Mouse (Mus musculus) hindbrain, embryonic 10.5 days (tissue): ENCODE measurements at regions not wholly inside any gene's neighbourhood (a gene's known extent, or its start where the extent isn't known, plus 50 kb on each side); places are given as distances from the start of the nearest gene placed in this dataset.

Experiments used
- DNase-seq: peaks from one replicate; pipeline ENCODE4 v3.0.0-alpha.2; 2017; ENCODE audit warnings: low spot score
- H3K27ac ChIP-seq: fragments of 300-500 bp; sonication (generic); 2 replicates; pipeline ENCODE4 v1.5.1; 2016; ENCODE audit warnings: mild to moderate bottlenecking, moderate library complexity
- H3K27me3 ChIP-seq: fragments of 300-500 bp; sonication (generic); 2 replicates; pipeline ENCODE4 v1.6.1; 2016; ENCODE audit warnings: mild to moderate bottlenecking; ENCODE audit not compliant: poor library complexity, insufficient read depth, severe bottlenecking
- H3K36me3 ChIP-seq: fragments of 300-500 bp; sonication (generic); 2 replicates; pipeline ENCODE4 v1.6.1; 2016; ENCODE audit warnings: mild to moderate bottlenecking, moderate library complexity
- H3K4me1 ChIP-seq: fragments of 300-500 bp; sonication (generic); replicated peaks from 2 replicates; pipeline ENCODE4 v1.6.1; 2016; ENCODE audit warnings: mild to moderate bottlenecking
- H3K4me3 ChIP-seq: fragments of 300-500 bp; sonication (generic); 2 replicates; pipeline ENCODE4 v1.5.1; 2016; ENCODE audit warnings: mild to moderate bottlenecking, moderate library complexity
- H3K9me3 ChIP-seq: fragments of 300-500 bp; sonication (generic); 2 replicates; pipeline ENCODE4 v1.6.1; 2016; ENCODE audit warnings: mild to moderate bottlenecking, moderate library complexity
- WGBS: fragments of 180-500 bp; shearing (Covaris S2); methylation state at CpG from one replicate; pipeline ENCODE4 v1.1.7; 2016; 5-methylcytosine and 5-hydroxymethylcytosine counted together

GRCm38 (mm10) chr4:56617661-56618360 is 122.1 kb upstream of the Gm26657 start:
- 88% methylated on average over 10 of the region's 10 CpGs for WGBS

DNA sequence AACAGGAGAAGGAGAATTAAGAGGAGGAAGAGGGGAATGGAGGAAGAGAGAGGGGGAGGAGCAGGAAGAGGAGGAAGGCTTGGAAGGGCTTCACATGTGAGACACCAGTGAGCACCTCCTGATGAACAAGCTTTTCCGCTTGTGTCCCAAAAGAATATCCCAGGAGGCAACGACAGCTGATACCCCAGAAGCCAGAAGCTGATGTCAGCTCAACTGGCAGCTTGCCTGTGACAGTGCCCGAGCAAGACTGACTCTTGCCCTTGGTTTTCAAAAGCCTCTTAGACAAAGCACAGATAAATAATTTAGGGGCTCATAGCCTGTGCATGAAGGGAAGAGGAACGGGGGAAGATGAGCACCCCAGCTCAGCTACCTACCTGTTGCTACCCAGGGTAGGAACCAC is 127.5 kb upstream of the Gm26657 start:
- no peaks in the 10 kb centered on the region for H3K9me3 ChIP-seq
- H3K4me3 ChIP-seq = no peak overlapping the region
- WGBS = 70% methylated on average over 4 of the region's 4 CpGs
- no peaks in the 10 kb centered on the region for H3K27me3 ChIP-seq
- no peak overlapping the region for H3K27ac ChIP-seq
- H3K36me3 ChIP-seq = no peaks in the 10 kb centered on the region
- 0 out of 2 replicates have a peak, but pooled peaks cover 2% of the 10 kb centered on the region for H3K4me1 ChIP-seq
- no peak for DNase-seq

More at GRCm38 (mm10) chr4:56617661-56618360, 122.1 kb upstream of the Gm26657 start:
- H3K27ac ChIP-seq = no peak overlapping the region
- H3K27me3 ChIP-seq = no peaks in the 10 kb centered on the region
- H3K4me3 ChIP-seq = no peak overlapping the region
- no peaks in the 10 kb centered on the region for H3K9me3 ChIP-seq
- DNase-seq = no peak
- H3K36me3 ChIP-seq = no peaks in the 10 kb centered on the region
- H3K4me1 ChIP-seq = no peaks in the 10 kb centered on the region

DNA sequence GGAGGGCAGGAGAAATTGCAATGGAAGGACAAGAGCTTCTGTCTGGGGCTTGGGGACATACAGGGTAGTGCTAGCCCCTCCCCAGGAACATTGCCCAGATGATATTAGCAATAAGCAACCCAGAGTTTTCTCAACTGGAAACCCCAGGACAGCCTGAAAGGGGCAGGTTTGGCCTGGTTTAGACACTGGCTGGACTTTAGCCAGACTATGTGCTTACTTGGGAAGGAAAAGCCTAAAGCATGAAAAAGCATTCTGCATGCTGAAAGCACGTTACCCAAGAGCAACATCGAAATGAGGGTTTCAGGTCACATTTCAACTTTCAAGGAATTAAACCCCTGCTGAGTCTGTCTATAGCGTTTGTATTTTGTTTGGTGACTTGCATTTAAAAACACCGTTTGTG is 128.1 kb upstream of the Gm26657 start:
- Histone ChIP-seq H3K9me3 (no peaks in the 10 kb centered on the region), H3K27me3 (no peaks in the 10 kb centered on the region), H3K4me1 (0 out of 2 replicates have a peak, but pooled peaks cover 2% of the 10 kb centered on the region), H3K27ac (no peak overlapping the region), H3K36me3 (no peaks in the 10 kb centered on the region), H3K4me3 (no peak overlapping the region)
- 35% methylated on average over 4 of the region's 4 CpGs for WGBS
- DNase-seq = no peak

- Histone ChIP-seq H3K9me3 (no peaks in the 10 kb centered on the region), H3K27me3 (no peaks in the 10 kb centered on the region), H3K27ac (no peak overlapping the region), H3K36me3 (no peaks in the 10 kb centered on the region), H3K4me3 (no peak overlapping the region), H3K4me1 (0 out of 2 replicates have a peak, but pooled peaks cover 2% of the 10 kb centered on the region)
- WGBS = 78% methylated on average over 6 of the region's 6 CpGs
- DNase-seq = no peak
Observed at GRCm38 (mm10) chr4:56610273-56610672, 129.6 kb upstream of the Gm26657 start.

- Histone ChIP-seq H3K36me3 (no peaks in the 10 kb centered on the region), H3K27me3 (no peaks in the 10 kb centered on the region), H3K27ac (no peak overlapping the region), H3K4me3 (no peak overlapping the region), H3K9me3 (no peaks in the 10 kb centered on the region), H3K4me1 (0 out of 2 replicates have a peak, but pooled peaks cover 2% of the 10 kb centered on the region)
- WGBS = 90% methylated on average over 4 of the region's 4 CpGs
- no peak for DNase-seq
Observed at GRCm38 (mm10) chr4:56608701-56609100, 131.2 kb upstream of the Gm26657 start.

DNA sequence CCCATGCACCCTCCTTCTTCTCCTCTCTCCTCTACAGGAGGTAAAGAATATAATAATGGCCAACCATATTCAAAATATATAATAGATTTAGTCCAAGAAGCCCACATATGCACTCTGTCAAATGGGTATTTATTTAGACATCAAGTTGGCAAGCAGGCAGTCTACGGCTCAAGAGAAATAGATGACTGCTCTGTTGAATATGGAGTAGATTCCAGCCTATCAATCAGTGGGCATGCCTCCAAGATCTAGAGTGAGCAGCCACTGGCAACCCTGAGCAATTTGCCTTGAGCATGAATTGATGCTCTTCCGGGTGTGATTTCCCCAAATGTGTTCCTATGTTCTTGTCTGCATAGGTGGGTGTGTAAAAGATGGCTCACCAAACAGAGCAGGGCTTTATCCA is 141.5 kb upstream of the Gm26657 start:
- no peaks in the 10 kb centered on the region for H3K27me3 ChIP-seq
- no peaks in the 10 kb centered on the region for H3K36me3 ChIP-seq
- WGBS = 88% methylated on average over 2 of the region's 2 CpGs
- no peak overlapping the region for H3K4me3 ChIP-seq
- H3K9me3 ChIP-seq = no peaks in the 10 kb centered on the region
- no peak for DNase-seq
- no peak overlapping the region for H3K27ac ChIP-seq
- no peaks in the 10 kb centered on the region for H3K4me1 ChIP-seq

DNA sequence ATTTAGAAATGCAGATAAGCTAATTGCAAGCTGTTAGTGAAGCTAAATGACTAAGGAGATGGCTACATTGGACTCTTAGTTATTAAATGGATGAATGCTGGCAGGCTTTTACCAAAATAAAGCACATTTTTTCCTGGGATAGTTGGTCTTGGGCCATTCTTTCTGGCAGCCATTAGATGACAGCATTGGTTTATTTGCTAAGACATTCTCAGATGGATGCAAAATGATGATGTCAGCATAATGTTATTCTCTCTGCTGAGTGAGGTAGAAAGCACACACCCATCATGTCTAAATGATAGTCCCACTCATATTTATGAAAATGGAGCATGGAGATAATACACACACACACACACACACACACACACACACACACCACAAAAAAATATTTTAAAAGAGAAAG is 141.9 kb upstream of the Gm26657 start:
- Histone ChIP-seq H3K36me3 (no peaks in the 10 kb centered on the region), H3K27ac (no peak overlapping the region), H3K27me3 (no peaks in the 10 kb centered on the region), H3K4me3 (no peak overlapping the region), H3K9me3 (no peaks in the 10 kb centered on the region), H3K4me1 (no peaks in the 10 kb centered on the region)
- DNase-seq = no peak

GRCm38 (mm10) chr4:56582405-56582804 is 157.5 kb upstream of the Gm26657 start:
- no peak for DNase-seq
- Histone ChIP-seq H3K27ac (no peak overlapping the region), H3K27me3 (no peaks in the 10 kb centered on the region), H3K9me3 (no peaks in the 10 kb centered on the region), H3K36me3 (no peaks in the 10 kb centered on the region), H3K4me3 (no peak overlapping the region), H3K4me1 (no peaks in the 10 kb centered on the region)
- WGBS = 83% methylated on average over 3 of the region's 3 CpGs

- Histone ChIP-seq H3K9me3 (no peaks in the 10 kb centered on the region), H3K27ac (no peak overlapping the region), H3K27me3 (no peaks in the 10 kb centered on the region), H3K4me1 (no peaks in the 10 kb centered on the region), H3K36me3 (no peaks in the 10 kb centered on the region), H3K4me3 (no peak overlapping the region)
- DNase-seq = no peak
- 92% methylated on average over 15 of the region's 15 CpGs for WGBS
Observed at GRCm38 (mm10) chr4:56576837-56577548, 162.9 kb upstream of the Gm26657 start.

- Histone ChIP-seq H3K27me3 (no peaks in the 10 kb centered on the region), H3K36me3 (no peaks in the 10 kb centered on the region), H3K9me3 (no peaks in the 10 kb centered on the region), H3K4me3 (no peak overlapping the region), H3K27ac (no peak overlapping the region), H3K4me1 (no peaks in the 10 kb centered on the region)
- DNase-seq = no peak
Observed at GRCm38 (mm10) chr4:56552126-56552525, 187.7 kb upstream of the Gm26657 start.

GRCm38 (mm10) chr4:56533344-56533985 is 206.4 kb upstream of the Gm26657 start:
- no peaks in the 10 kb centered on the region for H3K9me3 ChIP-seq
- no peak for DNase-seq
- no peak overlapping the region for H3K4me3 ChIP-seq
- 89% methylated on average over 9 of the region's 9 CpGs for WGBS
- H3K4me1 ChIP-seq = no peaks in the 10 kb centered on the region
- H3K27ac ChIP-seq = no peak overlapping the region
- H3K27me3 ChIP-seq = no peaks in the 10 kb centered on the region
- H3K36me3 ChIP-seq = no peaks in the 10 kb centered on the region

- DNase-seq = no peak
- Histone ChIP-seq H3K9me3 (no peaks in the 10 kb centered on the region), H3K4me3 (no peak overlapping the region), H3K27ac (no peak overlapping the region), H3K36me3 (no peaks in the 10 kb centered on the region), H3K27me3 (no peaks in the 10 kb centered on the region), H3K4me1 (no peaks in the 10 kb centered on the region)
- 83% methylated on average over 9 of the region's 9 CpGs for WGBS
Observed at GRCm38 (mm10) chr4:56532921-56533320, 206.9 kb upstream of the Gm26657 start.

DNA sequence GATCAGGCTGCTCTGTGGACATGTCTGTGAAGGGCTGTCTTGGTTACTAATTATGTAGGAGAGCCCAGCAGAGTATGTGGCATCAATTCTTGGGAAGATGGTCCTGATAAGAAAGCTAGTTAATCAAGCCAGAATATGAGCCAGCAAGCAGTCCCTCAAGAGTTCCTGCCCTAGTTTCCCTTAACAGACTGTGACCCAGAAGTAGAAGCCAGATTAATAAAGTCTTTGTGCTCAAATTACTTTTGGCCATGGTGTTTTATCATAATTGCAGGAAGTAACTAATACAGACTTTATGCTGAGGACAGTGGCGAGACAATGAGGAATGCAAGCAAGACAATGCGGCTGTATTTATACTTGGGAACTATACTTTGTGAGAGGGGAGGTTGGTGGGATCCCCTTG is 211.3 kb upstream of the Gm26657 start:
- no peaks in the 10 kb centered on the region for H3K27me3 ChIP-seq
- DNase-seq = no peak
- no peaks in the 10 kb centered on the region for H3K9me3 ChIP-seq
- H3K4me1 ChIP-seq = no peaks in the 10 kb centered on the region
- WGBS = 88% methylated on average over 2 of the region's 2 CpGs
- H3K27ac ChIP-seq = no peak overlapping the region
- no peak overlapping the region for H3K4me3 ChIP-seq
- no peaks in the 10 kb centered on the region for H3K36me3 ChIP-seq
